Mouse (Mus musculus) heart, adult 8-10 months (tissue): ENCODE results near the gene Aldh3b1. TPM values are rescaled to one million over a fixed set of nuclear protein-coding genes. Genes with fewer than 3 reads are reported as not detected.

ENCODE experiments used
- DNase-seq: peaks from one replicate; pipeline ENCODE4 v3.0.0; 2022; ENCODE audit warnings: low spot score
- total RNA-seq, 4 experiments: library from RNA; stranded (reverse); gene quantifications; 2 replicates each; pipeline ENCODE4 v1.2.4; 2022

Aldh3b1 gene
- total RNA-seq, 4 experiments from 2014 or later: 0.76 to 2.2 (median 1.6) TPM

DNA sequence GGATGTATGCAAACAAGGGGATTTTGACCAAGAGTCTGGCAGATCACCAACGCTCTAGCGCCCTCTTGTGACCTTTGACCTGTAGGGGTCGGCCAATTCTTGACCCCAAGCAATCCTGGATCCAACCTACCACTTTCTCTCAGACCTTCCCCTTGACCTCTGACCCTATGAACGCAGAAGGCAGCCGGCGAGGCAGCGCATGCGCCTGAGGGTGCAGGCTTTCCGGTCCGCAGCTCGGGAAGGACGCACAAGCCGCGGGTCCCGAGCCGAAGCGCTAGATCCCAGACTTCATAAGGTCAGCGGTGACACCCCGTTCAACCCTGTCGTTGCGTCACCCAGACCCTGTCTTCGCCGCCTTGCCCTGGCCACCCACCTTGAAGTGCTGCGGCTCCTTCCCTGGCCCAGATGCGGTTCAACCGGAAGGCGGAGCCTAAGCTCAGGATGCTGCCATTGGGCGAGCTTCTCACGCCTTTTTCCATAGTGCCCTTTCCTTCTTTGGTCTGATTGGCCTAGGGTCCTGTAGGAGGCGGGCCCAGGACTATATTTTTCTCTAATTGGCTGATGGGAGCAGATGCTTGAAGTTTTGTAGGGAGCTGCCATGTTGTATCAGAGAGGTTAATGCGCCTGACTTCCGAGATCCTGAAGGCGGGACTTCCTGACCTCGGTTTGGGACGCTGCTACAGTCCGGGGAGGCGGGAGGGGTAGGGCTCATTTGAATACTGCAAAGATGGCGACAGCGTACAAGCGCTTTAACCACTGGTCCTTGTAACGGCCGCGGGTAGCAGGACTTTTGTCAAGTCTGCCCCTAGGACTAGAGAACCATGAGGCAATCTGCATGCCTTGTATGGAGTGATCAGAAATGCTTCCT lies 17.0 kb downstream of the Aldh3b1 start, which contains the start of gene Ndufs8:
Gene Ndufs8, minus strand, starts transcription at position 438 of the 868 bp plus-strand sequence.
- DNase-seq: peak; percentile 99

DNA sequence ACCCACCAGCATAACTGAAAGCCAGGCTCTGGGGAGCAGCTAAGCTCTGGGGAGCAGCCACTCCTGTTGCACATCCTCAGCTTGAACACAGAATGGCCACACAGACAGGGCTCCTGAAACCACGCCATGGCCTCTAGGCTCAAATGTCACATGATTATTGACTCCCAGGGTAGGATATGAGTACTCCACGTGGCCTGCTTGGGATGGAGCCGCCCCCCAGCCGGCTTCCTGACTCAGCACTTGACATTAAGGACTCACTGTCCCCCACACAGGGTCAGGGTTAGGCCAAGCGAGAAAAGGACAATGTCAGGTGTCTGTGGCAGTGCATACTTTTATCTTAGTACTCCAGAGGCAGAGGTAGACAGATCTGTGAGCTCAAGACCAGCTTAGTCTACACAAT lies 19.4 kb downstream of the Aldh3b1 start:
- DNase-seq: no peak

- no peak for DNase-seq
Observed at GRCm38 (mm10) chr19:3907876-3908660, 21.5 kb downstream of the Aldh3b1 start.

- DNase-seq: peak; percentile 86
Observed at GRCm38 (mm10) chr19:3906795-3907786, 22.5 kb downstream of the Aldh3b1 start, which contains the start of gene Tcirg1. Gene Tcirg1, minus strand, starts transcription at chr19:3907133.

- DNase-seq: no peak
Observed at GRCm38 (mm10) chr19:3906326-3906725, 23.3 kb downstream of the Aldh3b1 start.

DNA sequence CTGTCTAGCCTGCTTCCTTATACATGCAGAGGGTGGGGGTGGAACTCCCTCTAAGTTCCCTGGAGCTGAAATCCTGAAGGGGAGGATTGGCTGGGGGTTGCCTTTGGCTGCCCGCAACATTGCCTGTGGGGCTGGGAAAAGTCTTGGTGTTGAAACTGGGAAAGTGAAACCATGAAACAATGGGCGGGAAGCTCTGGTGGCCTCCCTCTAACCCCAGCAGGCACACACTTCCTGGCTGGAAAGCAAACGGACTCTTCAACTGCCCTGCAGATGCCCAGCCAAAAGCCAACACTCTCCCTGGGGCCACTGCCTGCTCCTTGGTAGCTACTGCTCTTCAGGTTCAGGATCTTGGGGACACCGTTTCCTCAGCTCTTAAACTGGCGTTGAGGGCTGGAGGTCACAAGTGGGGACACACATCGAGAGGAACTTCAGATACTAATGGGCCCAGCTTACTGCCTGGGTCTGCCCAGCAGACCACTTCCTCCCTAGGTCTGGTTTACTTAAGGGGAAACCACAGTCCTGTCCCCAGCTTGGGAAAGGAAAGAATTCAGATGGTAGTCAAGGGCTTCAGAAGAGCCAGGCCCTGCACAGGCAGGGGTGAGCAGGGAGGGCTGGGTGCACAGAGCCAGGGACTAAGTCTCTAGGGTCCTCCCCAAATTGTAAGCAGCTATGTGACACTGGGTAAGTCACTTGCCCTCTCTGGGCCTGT lies 24.2 kb downstream of the Aldh3b1 start:
- DNase-seq: peak; percentile 63

DNA sequence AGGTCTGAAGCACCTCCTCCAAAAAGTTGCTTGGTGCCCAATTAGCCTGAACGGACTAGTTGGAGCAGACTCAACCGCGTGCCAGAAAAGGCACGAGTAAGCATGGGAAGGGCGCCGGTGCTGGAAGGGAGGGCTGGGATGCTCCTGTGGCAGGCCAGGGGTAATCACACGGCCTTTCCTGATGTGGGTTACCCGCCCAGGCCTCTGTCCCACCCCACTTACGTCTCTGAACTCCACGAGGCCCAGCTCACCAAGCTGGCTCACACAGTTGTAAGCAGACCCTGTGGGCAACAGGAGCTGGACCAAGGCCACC lies 25.3 kb downstream of the Aldh3b1 start:
- DNase-seq: no peak

DNA sequence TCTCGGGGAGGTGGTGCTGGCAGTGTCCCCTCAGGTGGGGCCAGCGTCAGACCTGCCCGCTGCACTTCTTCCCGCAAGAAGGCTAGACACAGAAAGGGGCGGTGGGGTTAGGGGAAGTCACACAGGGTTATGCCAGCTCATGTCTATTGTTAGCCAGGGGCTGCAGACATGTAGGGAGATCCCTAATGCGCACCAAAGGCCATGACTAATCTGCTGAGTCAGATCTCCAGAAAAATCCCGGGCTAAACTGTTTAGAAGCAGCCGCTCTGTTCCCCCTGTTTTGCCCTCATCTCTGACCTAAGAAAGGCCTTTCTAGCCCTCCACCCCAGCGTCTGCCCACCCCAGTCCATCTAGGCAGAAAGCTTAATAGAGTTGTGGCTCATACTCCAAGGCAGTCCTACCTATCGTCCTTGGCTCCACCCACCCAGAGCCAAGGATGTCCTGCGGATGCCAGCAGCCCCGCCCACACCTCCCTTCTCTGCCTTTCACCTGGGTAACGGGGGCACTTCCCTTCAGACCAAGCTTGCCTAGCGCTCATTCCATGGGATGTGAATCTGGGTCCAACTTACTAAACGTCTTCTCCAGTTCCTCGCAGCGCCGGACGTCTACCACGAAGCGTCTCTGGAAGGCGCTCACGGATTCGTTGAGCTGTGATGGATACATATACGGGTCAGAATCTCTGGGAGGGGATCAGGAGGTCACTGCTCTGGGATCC lies 25.8 kb downstream of the Aldh3b1 start:
- no peak for DNase-seq

DNA sequence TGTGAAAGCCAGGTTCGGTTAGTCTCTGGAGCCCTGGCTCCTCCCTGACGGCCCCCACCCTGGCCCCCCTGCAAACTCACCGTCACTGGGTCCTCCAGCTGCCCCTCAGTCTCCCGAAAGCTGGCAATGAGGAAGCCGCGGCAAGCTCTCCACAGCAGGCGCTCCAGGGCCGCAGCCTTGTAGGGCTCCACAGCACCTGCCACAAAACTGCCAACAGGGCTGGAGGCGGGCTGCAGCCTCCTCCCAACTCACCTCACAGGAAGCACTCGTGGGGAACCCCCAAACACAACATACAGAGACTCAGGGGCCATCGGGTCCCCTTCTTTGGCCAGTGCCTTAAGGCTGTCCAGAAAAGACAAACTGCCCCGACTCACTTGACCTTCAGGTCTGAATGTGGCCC lies 26.6 kb downstream of the Aldh3b1 start:
- no peak for DNase-seq

DNA sequence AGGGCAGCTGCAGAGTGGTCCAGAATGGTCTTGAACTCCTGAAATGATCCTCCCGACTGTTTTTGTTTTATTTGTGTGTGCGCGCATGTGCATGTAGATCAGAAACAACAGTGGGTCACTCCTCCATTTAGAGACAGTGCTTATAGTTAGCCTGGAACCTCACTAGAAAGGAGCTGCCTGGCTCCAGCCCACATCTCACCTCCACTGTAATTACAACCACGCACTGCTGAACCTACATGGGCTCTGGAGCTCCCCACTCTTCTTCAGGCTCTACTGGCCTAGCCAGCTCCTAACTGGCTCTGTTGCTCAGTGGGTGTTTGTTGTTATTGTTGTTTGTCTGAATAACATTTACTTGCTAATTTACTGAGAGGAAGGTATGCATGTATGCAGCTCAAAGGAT lies 30.0 kb downstream of the Aldh3b1 start:
- no peak for DNase-seq

GRCm38 (mm10) chr19:3898952-3899351 lies 30.7 kb downstream of the Aldh3b1 start:
- no peak for DNase-seq

- DNase-seq: no peak
Observed at GRCm38 (mm10) chr19:3897557-3897956, 32.1 kb downstream of the Aldh3b1 start.

DNA sequence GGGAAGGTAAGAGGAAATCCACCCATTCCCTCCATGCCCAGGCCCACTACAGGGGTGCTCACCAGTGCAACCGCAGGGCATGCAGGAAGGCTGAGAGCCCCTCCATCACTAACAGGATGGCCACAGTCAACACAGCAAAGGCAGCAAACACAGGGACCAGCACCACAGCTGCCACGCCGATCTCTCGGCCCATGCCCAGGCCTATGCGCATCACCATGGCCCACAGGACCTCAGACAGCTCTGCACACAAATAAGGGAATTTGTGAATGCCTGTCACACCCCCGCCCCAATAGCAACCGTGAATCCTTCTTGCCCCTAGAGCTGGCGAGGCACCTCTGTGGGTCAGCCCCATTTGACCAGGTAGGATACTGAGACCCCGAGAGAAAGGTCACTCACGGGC lies 33.4 kb downstream of the Aldh3b1 start:
- no peak for DNase-seq

DNA sequence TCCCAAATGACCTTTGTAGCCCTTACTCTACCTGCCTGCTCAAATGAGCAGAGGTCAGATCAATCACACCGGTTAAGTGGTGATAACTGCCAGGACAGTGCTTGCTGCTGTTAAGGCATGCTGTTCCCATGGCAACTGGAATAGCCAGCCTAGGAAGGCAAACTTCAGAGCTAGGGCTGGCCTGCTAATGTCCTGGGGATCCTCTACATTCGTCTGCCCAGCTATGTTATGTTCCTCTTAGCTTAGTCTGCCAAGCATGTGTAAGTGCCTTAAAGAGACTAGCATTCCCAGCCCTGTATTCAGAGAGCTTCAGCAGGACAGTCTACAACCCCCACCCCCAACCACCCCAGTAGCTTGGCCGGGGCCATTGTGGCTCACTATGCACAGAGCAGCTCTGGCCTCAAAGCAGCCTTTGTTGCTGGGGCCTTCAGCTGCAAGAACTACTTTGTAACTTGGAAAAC lies 34.4 kb downstream of the Aldh3b1 start:
- no peak for DNase-seq

- no peak for DNase-seq
Observed at GRCm38 (mm10) chr19:3894294-3894693, 35.3 kb downstream of the Aldh3b1 start.

- no peak for DNase-seq
Observed at GRCm38 (mm10) chr19:3893545-3894116, 36.0 kb downstream of the Aldh3b1 start.

DNA sequence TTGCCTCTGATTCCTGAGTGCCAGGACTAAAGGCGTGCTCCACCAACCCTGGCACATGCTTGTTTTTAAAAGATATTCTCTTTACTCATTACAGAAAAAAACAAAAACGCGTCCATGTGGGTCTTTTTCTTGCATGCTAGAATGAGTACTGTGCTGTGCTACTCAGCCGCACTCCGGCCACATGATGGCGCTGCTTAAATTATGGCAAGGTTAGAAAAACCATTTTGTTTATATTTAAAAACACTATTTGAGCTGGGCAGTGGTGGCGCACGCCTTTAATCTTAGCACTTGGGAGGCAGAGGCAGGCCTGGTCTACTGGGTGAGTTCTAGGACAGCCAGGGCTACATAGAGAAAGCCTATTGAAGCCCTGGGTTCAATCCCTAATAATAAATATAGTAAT lies 39.4 kb downstream of the Aldh3b1 start:
- DNase-seq: no peak

- no peak for DNase-seq
Observed at GRCm38 (mm10) chr19:3889096-3889495, 40.5 kb downstream of the Aldh3b1 start.

GRCm38 (mm10) chr19:3884325-3884990 lies 45.1 kb downstream of the Aldh3b1 start:
- DNase-seq: no peak
